Mouse (Mus musculus): ENCODE results near the gene 2210418O10Rik. TPM values are rescaled to one million over a fixed set of nuclear protein-coding genes. Genes with fewer than 3 reads are reported as not detected.
"Not testable (repeated sequence)": the region's sequence is repeated elsewhere in the genome, so short reads cannot be mapped to it uniquely, and the experiment has no call there.

The 2210418O10Rik gene
- total RNA-seq (2021): 6.9 and 12.9 TPM in 2 replicates
- long read RNA-seq, partial matches to known transcripts: 0 of 1 reads
- long read RNA-seq, other reads (novel, unspliced or antisense): 0 of 1 reads

DNA sequence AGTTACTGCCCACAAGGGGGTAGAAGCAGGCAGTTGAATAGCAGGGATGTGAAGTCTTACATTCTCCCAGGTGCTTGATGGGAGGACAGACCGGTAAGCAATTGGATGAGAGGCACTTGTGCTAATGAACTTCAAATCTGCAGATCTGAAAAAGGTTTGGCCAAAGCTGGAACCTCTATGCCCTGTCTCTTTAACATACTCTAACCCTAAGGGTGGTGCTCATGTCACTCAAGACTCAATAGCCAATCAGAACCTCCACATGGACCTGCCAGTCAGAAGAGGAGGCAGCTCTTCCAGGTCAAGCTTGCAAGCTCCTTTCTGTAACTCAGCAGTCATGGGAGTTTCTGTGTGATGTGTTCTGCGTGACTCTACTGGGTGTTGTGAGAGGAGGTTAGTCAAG lies at the start of gene 2210418O10Rik:
2210418O10Rik (plus strand) TSS at position 301 of the 400 bp plus-strand sequence.
- not testable (repeated sequence) for DNase-seq

DNA sequence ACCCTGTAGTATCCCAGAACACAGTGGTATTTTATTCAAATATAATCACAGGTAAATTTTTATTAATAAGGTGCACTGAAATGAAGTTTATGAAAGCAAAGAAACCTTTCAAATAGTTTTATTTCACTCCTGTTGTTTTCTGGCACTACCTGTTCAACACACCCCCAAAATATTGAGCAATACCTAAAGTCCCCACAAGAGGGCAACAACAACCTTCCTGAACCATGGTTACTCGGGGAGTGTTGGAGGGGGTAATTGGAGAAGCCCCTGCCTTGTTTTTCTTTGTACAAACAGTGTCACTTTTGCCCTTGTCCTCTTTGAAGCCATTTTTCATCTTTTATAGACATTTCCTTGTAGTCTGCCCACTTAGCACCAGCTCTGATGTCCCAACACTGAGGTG lies 22.1 kb downstream of the 2210418O10Rik start:
- not testable (repeated sequence) for DNase-seq

Other genes with a start within 250 kb of the 2210418O10Rik start
- gene Gm2004, start 76.7 kb upstream of the 2210418O10Rik start, total RNA-seq (2021): 4.8 and 24.2 TPM in 2 replicates
- gene Gm11009, start 92.9 kb downstream of the 2210418O10Rik start, total RNA-seq (2021): not detected in 2 replicates
- gene Gm14435, start 197.0 kb downstream of the 2210418O10Rik start, total RNA-seq (2021): 10.3 and 21.4 TPM in 2 replicates